Mouse (Mus musculus): ENCODE data around the gene Sfxn2. TPM values are rescaled to one million over a fixed set of nuclear protein-coding genes. Genes with fewer than 3 reads are reported as not detected.

The Sfxn2 gene
- polyA plus RNA-seq (2021; fragmentation: Nextera tagmentation): 0.97 and 1.7 TPM in 2 replicates
- long read RNA-seq, experiment 1, full-length matches to known transcripts: 2 of 12 reads
- long read RNA-seq, experiment 1, partial matches to known transcripts: 4 of 12 reads
- long read RNA-seq, experiment 1, other reads (novel, unspliced or antisense): 6 of 12 reads
- long read RNA-seq, experiment 2: 0 reads

GRCm38 (mm10) chr19:46572951-46573937 lies at the start of gene Sfxn2, which contains the start of gene Arl3:
Gene Sfxn2, plus strand, starts transcription at chr19:46573365.
Gene Arl3, minus strand, starts transcription at chr19:46573198.

GRCm38 (mm10) chr19:46598720-46599252 lies 25.6 kb downstream of the Sfxn2 start, which contains the start of gene Wbp1l:
Gene Wbp1l, plus strand, starts transcription at chr19:46599084.

Other genes with a start within 250 kb of the Sfxn2 start
- gene Psd, start 246.2 kb upstream of the Sfxn2 start, polyA plus RNA-seq (2021; fragmentation: Nextera tagmentation): 116 and 130 TPM in 2 replicates
- 56.1 and 72.4 TPM in 2 replicates for gene Fbxl15, start 245.2 kb upstream of the Sfxn2 start, polyA plus RNA-seq (2021; fragmentation: Nextera tagmentation)
- gene Cuedc2, start 234.7 kb upstream of the Sfxn2 start, polyA plus RNA-seq (2021; fragmentation: Nextera tagmentation): 363 and 389 TPM in 2 replicates
- 20.1 and 30.8 TPM in 2 replicates for gene Mfsd13a, start 232.2 kb upstream of the Sfxn2 start, polyA plus RNA-seq (2021; fragmentation: Nextera tagmentation)
- gene 2310034G01Rik, start 223.1 kb upstream of the Sfxn2 start, polyA plus RNA-seq (2021; fragmentation: Nextera tagmentation): 1.3 and 1.8 TPM in 2 replicates
- 72.4 and 105 TPM in 2 replicates for gene Actr1a, start 177.6 kb upstream of the Sfxn2 start, polyA plus RNA-seq (2021; fragmentation: Nextera tagmentation)
- 6.0 and 8.2 TPM in 2 replicates for gene Sufu, start 176.5 kb upstream of the Sfxn2 start, polyA plus RNA-seq (2021; fragmentation: Nextera tagmentation)
- gene Trim8, start 71.7 kb upstream of the Sfxn2 start, polyA plus RNA-seq (2021; fragmentation: Nextera tagmentation): 10.4 and 50.6 TPM in 2 replicates
- 217 and 306 TPM in 2 replicates for gene Arl3, start 167 bp upstream of the Sfxn2 start, polyA plus RNA-seq (2021; fragmentation: Nextera tagmentation)
- gene Wbp1l, start 25.7 kb downstream of the Sfxn2 start, polyA plus RNA-seq (2021; fragmentation: Nextera tagmentation): 4.0 and 4.5 TPM in 2 replicates
- gene Cyp17a1, start 99.8 kb downstream of the Sfxn2 start, polyA plus RNA-seq (2021; fragmentation: Nextera tagmentation): not detected in 2 replicates
- gene Borcs7, start 116.5 kb downstream of the Sfxn2 start, polyA plus RNA-seq (2021; fragmentation: Nextera tagmentation): 29.1 and 41.3 TPM in 2 replicates
- 22.1 and 25.0 TPM in 2 replicates for gene As3mt, start 134.1 kb downstream of the Sfxn2 start, polyA plus RNA-seq (2021; fragmentation: Nextera tagmentation)
- gene Cnnm2, start 188.2 kb downstream of the Sfxn2 start, polyA plus RNA-seq (2021; fragmentation: Nextera tagmentation): 16.0 and 18.8 TPM in 2 replicates

Measured in left cerebral cortex, adult 6 months (tissue).